Mouse (Mus musculus): ENCODE measurements around the gene Gm9803. TPM values are rescaled to one million over a fixed set of nuclear protein-coding genes. Genes with fewer than 3 reads are reported as not detected.
"Not testable (repeated sequence)": the region's sequence is repeated elsewhere in the genome, so short reads cannot be mapped to it uniquely, and the experiment has no call there.

Gm9803 gene
- polyA plus RNA-seq (2012; rRNA removed), result 66.7 and 122 TPM in 2 replicates

DNA sequence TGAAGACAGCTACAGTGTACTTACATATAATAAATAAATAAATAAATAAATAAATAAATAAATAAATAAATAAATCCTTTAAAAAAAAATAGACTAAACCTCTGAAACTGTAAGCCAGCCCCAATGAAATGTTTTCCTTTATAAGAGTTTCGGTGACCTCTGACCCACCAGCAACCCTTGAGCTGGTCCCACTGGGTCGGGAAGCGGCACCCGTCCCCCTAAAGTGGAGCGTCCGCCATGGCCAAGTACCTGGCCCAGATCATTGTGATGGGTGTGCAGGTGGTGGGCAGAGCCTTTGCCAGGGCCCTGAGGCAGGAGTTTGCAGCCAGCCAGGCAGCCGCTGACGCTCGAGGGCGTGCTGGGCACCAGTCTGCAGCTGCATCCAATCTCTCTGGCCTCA is at the start of gene Gm9803:
Gene Gm9803, plus strand, starts transcription at position 154 of the 400 bp plus-strand sequence.
- not testable (repeated sequence) for DNase-seq (ENCODE audit: low read depth)

- no peak for DNase-seq (ENCODE audit: low read depth)
Observed at GRCm38 (mm10) chr10:43475376-43475775, 48.5 kb upstream of the Gm9803 start.

DNA sequence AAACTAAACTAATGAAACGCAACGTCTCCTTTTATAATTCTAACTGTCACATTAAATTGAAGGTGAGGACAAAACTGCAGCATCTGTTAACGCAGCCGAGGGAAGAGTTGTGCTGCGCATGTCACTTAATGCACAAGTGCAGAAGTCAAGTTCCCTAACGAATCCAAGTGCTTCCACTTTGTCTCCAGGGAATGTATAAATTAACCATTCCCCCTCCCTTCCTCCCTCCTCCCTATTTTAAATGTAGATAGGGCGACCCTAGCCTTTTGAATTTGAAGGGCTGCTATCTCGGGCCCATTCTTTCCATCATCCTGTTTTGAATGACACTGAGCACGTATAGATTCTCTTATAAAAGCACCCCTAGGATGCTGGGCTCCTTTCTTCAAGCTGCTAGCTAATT is 46.4 kb upstream of the Gm9803 start:
- no peak for DNase-seq (ENCODE audit: low read depth)

- DNase-seq (ENCODE audit: low read depth), result no peak
Observed at GRCm38 (mm10) chr10:43477865-43478681, 45.8 kb upstream of the Gm9803 start.

DNA sequence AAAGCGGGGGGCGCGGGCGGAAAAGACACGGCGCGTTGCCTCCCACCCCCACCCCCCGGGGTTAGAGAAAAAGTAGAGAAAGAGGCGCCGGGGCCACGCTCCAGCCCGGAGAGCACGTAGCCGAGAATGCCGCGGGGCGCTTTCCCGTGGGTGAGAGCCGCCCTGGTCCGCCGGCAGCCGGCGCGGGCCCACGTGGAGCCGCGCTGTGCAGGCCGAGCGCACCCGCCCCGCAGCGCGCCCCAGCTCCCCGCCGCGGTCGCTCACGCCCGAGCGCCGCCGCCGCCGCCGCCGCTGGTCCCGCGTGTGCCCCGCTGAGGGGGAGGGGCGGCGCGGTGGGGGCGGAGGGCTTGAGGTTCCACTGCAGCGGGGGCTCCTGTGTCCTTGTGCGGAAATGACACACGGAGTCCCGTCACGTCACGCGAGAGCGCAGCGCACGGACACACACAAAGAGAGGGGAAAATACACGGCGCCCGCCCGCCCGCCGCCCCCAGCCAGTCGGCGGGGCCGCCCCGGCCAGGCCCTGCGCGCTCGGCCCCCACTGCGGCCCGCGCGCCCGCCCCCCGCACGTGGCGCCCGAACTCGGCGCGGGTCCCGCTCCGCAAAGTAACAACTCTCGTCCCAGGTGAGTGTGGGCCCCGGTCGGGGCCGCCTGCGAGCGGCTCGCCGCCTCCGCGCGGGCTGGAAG is 45.0 kb upstream of the Gm9803 start, which contains the start of gene Bend3:
Gene Bend3, plus strand, starts transcription at position 81 of the 685 bp plus-strand sequence.
- no peak for DNase-seq (ENCODE audit: low read depth)

DNA sequence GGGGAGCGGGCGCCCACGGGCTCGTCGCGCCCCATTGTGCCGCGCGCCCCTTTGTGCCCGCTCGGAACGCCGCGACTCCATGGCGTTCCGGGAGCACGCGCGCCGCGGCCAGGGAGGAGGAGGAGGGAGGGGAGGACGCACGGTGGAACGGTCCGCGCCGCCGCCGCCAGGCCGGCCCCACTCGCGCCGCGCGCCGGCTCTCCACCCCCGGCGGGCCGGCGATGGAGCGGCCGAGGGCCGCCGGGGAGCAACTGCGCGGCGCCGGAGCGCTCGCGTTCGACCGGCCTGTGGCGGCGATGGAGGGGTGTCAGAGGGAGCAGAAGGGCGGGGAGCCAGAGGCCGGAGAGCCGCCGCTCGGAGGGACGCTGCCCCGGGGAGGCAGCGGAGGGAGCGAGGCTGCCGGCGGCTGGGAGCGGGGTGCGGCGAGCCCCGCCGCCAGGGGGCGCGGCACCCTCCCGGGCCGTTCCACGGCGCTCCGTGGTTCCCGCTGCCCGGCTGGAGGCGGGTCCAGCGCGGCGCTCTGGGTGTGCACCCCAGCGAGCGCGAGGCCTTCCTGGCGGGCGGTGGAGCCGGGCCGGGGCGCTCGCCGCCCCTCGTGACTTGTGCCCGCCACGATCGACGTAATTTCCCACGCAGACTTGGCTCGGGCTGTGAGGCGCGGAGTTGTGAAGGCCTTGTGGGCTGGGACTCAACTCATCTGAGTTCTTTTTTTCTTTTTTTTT is 44.3 kb upstream of the Gm9803 start:
- DNase-seq (ENCODE audit: low read depth), result no peak

DNA sequence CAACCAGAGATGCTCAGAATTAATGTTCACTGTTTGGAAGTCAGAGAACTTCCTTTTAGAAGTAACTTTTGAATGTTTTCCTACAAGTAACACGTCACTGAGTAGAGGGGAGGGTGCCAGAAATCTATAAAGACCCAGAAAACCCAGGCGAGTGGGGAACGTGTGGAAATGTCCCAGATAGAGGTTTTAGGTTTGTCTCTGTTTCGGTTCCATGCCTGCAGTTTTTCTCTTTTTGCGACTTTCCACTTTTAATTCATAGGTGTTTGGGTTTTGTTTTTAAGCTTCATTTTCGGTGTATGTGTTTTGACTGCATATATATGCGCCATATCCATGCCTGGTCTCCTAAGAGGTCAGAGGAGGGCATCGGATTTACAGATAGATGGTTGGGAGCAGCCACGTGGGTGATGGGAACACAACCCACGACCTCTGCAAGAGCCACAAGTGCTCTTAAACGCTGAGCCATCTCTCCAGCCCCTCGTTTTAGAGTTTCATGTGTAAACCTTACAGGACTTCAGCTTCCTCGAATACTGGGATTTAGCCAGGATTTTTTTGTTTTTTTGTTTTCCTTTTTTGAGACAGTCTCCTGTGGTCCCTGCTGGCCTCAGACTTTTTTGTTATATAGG is 43.5 kb upstream of the Gm9803 start:
- no peak for DNase-seq (ENCODE audit: low read depth)

DNA sequence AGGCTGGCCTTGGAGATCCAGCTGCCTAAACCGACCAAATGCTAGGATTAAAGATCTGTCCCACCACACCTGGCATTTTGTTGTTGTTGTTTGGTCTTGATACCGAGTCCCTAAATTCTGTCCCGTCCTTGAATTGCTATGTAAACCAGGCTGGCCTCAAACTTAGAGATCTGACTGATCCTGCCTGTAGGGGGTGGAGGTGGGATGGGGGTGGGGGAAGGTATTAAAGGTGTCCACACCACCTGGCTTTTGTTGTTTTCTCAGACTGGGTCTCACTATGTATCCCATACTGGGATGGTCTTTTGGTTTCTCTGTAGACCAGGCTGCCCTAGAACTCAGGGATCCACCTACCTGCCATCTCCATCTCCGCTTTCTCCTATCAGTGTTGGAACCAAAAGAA is 42.7 kb upstream of the Gm9803 start:
- no peak for DNase-seq (ENCODE audit: low read depth)

- DNase-seq (ENCODE audit: low read depth), result peak; percentile 74
Observed at GRCm38 (mm10) chr10:43482021-43482420, 41.9 kb upstream of the Gm9803 start.

DNA sequence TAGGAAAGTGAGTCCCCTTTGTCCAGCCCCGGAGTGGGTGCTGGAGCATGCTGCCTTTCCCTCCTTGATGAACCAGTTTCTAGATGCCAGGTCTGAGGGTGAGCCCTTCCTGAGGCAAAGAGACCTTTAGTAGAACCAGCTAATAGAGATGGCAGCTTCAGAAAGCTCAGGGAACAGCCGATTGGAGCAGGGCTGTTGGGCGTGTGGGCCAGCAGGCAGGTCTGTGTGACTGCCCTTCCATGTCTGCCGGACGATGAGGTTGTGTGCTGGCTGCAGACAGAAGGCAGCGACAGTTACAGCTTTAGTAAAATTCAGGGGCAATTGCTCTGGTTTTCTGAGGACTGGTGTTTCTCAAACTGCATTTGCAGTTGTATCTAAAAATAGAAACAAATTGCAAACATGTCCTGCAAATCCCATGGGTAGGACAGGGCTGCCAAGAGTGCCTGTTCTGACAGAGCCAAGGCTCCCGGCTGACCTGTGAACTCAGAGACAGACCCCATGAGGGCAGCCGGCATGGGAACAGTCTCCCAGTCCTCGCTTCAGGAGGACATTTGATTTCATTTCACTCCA is 40.4 kb upstream of the Gm9803 start:
- no peak for DNase-seq (ENCODE audit: low read depth)

- DNase-seq (ENCODE audit: low read depth), result no peak
Observed at GRCm38 (mm10) chr10:43485751-43486268, 38.1 kb upstream of the Gm9803 start.

DNA sequence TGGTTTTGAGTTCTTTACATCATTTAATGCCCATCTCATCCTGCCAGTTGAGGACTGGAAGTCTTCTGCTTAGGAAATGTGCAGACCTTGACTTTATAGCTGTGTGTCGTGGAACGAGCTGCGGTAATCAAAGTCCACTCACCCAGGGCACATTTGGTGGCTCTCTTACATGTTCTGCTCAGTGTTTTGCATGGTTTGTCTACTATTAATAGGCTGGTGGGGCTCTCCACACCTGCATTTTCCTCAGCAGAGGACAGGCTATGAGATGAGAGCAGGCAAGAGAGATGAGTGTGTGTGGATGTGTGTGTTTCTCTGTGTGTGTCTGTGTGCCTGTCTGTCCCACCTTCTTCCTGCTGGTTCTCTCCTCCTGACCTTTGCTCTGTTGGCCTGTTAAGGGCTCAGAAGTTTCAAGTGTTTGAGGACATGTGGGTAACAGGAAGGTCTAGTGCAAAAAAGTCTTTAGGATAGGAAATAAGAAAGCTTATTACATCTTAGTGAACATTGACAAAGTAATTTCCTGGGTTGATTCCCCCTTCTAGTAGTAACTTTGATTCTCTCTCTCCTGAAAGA is 36.4 kb upstream of the Gm9803 start:
- no peak for DNase-seq (ENCODE audit: low read depth)

GRCm38 (mm10) chr10:43488258-43488657 is 35.6 kb upstream of the Gm9803 start:
- DNase-seq (ENCODE audit: low read depth), result peak; percentile 61

DNA sequence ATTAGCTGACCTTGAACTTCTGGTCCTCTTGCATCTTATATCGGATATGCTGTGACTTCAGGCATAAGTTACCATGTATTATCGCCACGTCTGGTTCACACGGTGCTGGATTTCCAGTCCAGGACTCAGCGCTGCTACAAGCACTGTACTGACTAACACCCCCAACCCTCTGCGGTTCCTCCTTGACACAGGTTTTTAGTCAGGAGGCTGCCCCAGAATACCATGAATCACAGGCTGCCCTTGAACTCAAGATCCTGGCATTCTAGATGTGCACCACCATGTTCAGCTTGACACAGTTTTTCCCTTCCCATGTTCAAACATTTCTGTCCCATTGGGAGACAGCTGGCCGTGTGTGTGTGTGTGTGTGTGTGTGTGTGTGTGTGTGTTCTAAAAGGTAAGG is 34.7 kb upstream of the Gm9803 start:
- DNase-seq (ENCODE audit: low read depth), result no peak

- peak; percentile 62 for DNase-seq (ENCODE audit: low read depth)
Observed at GRCm38 (mm10) chr10:43489550-43489949, 34.3 kb upstream of the Gm9803 start.

DNA sequence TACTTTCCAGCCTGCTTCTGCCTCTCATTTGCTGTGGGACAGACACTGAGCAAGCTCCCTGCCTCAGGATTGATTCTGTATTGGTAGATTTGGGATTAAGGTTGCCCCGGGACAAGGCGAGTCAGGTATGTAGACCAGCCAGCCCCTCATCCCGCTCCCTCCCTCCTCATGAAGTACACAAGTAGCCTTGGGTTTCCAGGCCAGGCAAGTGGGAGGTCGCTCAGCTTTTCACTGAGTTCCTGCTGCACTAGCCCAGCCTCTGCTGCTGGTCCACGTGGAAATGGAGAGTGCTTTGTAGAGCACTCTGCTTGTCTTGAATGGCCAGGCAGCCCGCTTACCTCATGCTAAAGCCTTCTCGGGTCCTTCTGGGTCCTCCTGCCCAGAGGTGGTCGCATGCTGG is 33.9 kb upstream of the Gm9803 start:
- DNase-seq (ENCODE audit: low read depth), result no peak

- DNase-seq (ENCODE audit: low read depth), result no peak
Observed at GRCm38 (mm10) chr10:43490846-43491245, 33.0 kb upstream of the Gm9803 start.

GRCm38 (mm10) chr10:43502599-43502998 is 21.3 kb upstream of the Gm9803 start:
- DNase-seq (ENCODE audit: low read depth), result no peak

DNA sequence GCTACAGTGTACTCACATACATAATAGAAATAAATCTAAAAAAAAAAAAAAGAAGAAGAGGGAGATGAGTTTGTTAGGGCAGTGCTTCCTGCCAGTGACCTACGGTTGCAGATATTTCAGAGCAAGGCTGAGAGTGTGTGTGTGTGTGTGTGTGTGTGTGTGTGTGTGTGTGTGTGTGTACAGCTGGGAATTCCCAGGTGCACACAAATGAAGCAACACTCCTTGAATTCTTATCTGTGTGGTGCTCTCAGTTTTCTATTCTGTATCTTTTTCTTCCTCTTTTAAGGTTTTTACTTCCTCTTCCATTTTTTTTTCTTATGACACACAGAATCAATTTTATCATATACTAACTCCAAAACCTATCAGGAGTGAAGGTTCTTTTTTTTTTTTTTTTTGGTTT is 19.6 kb upstream of the Gm9803 start:
- DNase-seq (ENCODE audit: low read depth), result no peak

DNA sequence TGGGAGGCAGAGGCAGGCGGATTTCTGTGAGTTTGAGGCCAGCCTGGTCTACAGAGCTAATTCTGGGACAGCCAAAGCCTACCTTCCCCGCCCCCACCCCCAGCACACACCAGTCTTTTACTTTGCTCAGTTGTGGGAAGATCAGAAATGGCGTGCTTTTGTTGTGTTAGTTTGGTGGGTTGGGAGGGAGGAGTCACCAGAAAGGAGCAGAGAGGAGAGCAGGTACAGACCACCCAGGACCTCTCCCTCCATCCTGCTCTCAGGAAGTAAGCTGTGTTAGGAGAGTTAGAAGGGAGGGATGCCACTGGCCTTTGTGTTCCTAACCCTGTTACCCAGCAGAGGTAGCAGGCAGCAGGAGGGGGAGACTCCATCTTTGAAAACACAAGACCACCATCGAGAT is 16.8 kb upstream of the Gm9803 start:
- DNase-seq (ENCODE audit: low read depth), result no peak

DNA sequence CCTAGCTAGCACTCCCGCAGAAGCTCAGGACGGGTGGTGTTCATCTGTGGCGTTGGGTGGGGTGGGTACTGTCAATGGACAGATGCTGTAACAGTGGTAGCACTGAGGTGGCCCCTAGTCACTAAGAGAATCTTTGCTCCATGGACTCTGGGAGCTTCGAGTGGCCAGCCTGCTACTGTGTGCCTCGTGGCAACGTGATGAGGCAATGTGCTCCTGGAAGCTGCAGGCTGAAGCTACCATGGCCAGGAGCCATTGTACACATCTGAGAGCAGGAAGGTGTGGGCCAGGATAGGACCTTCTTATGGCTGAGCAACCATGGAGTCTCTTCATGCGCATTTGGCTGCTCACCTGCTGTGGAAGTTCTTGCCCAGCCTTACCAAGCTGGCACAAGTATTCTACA is 14.7 kb upstream of the Gm9803 start:
- DNase-seq (ENCODE audit: low read depth), result no peak

All from gonadal fat pad, adult 2 months (tissue).